Mouse (Mus musculus): ENCODE measurements around the gene Acsf3. TPM values are rescaled to one million over a fixed set of nuclear protein-coding genes. Genes with fewer than 3 reads are reported as not detected.

Gene Acsf3
- 18.6 and 21.8 TPM in 2 replicates for polyA plus RNA-seq (2012; rRNA removed)

- H3K27ac ChIP-seq (ENCODE audit: control insufficient read depth, insufficient read depth, low read depth, low read length): no peak within 1 kb of the TSS
- peak within 1 kb of the TSS; percentile 95 for H3K4me3 ChIP-seq (ENCODE audit: control insufficient read depth, low read depth, low read length)
- H3K4me1 ChIP-seq (ENCODE audit: control insufficient read depth, insufficient read depth, low read length): peaks cover 5% of the 10 kb centered on the region
- TF ChIP-seq POLR2A (IDR thresholded peaks at IDR 0.05; ENCODE audit: control insufficient read depth, low read depth, low read length): peak; percentile 37; the same call in 1 of the 2 replicates
- TF ChIP-seq CTCF (IDR thresholded peaks at IDR 0.05; ENCODE audit: control insufficient read depth, insufficient read depth, insufficient replicate concordance, low read depth, low read length): no peak
- no peaks in the 10 kb centered on the region for H3K36me3 ChIP-seq (ENCODE audit: control insufficient read depth, insufficient read depth, low read length)
- no peaks in the 10 kb centered on the region for H3K27me3 ChIP-seq (ENCODE audit: control insufficient read depth, insufficient read depth, low read length)
Observed at GRCm38 (mm10) chr8:122775285-122776155, at the start of gene Acsf3. TSS of gene Acsf3 (plus strand) at chr8:122775486.

GRCm38 (mm10) chr8:122726789-122727188 is 48.5 kb upstream of the Acsf3 start:
- H3K27me3 ChIP-seq (ENCODE audit: control insufficient read depth, insufficient read depth, low read length): no peaks in the 10 kb centered on the region
- no peaks in the 10 kb centered on the region for H3K4me1 ChIP-seq (ENCODE audit: control insufficient read depth, insufficient read depth, low read length)
- no peak overlapping the region for H3K27ac ChIP-seq (ENCODE audit: control insufficient read depth, insufficient read depth, low read depth, low read length)
- TF ChIP-seq CTCF (IDR thresholded peaks at IDR 0.05; ENCODE audit: control insufficient read depth, insufficient read depth, insufficient replicate concordance, low read depth, low read length) (no peak), POLR2A (IDR thresholded peaks at IDR 0.05; ENCODE audit: control insufficient read depth, low read depth, low read length) (no peak)
- no peak overlapping the region for H3K4me3 ChIP-seq (ENCODE audit: control insufficient read depth, low read depth, low read length)
- H3K36me3 ChIP-seq (ENCODE audit: control insufficient read depth, insufficient read depth, low read length): no peaks in the 10 kb centered on the region

- Histone ChIP-seq H3K36me3 (ENCODE audit: control insufficient read depth, insufficient read depth, low read length) (no peaks in the 10 kb centered on the region), H3K4me3 (ENCODE audit: control insufficient read depth, low read depth, low read length) (no peak overlapping the region), H3K4me1 (ENCODE audit: control insufficient read depth, insufficient read depth, low read length) (no peaks in the 10 kb centered on the region), H3K27me3 (ENCODE audit: control insufficient read depth, insufficient read depth, low read length) (no peaks in the 10 kb centered on the region), H3K27ac (ENCODE audit: control insufficient read depth, insufficient read depth, low read depth, low read length) (no peak overlapping the region)
- TF ChIP-seq POLR2A (IDR thresholded peaks at IDR 0.05; ENCODE audit: control insufficient read depth, low read depth, low read length): no peak
- no peak for TF ChIP-seq CTCF (IDR thresholded peaks at IDR 0.05; ENCODE audit: control insufficient read depth, insufficient read depth, insufficient replicate concordance, low read depth, low read length)
Observed at GRCm38 (mm10) chr8:122727412-122727811, 47.9 kb upstream of the Acsf3 start.

GRCm38 (mm10) chr8:122728630-122729029 is 46.7 kb upstream of the Acsf3 start:
- Histone ChIP-seq H3K4me3 (ENCODE audit: control insufficient read depth, low read depth, low read length) (no peak overlapping the region), H3K27ac (ENCODE audit: control insufficient read depth, insufficient read depth, low read depth, low read length) (no peak overlapping the region), H3K27me3 (ENCODE audit: control insufficient read depth, insufficient read depth, low read length) (no peaks in the 10 kb centered on the region), H3K4me1 (ENCODE audit: control insufficient read depth, insufficient read depth, low read length) (no peaks in the 10 kb centered on the region), H3K36me3 (ENCODE audit: control insufficient read depth, insufficient read depth, low read length) (no peaks in the 10 kb centered on the region)
- TF ChIP-seq POLR2A (IDR thresholded peaks at IDR 0.05; ENCODE audit: control insufficient read depth, low read depth, low read length) (no peak), CTCF (IDR thresholded peaks at IDR 0.05; ENCODE audit: control insufficient read depth, insufficient read depth, insufficient replicate concordance, low read depth, low read length) (no peak)

- H3K27ac ChIP-seq (ENCODE audit: control insufficient read depth, insufficient read depth, low read depth, low read length): no peak overlapping the region
- no peak for TF ChIP-seq CTCF (IDR thresholded peaks at IDR 0.05; ENCODE audit: control insufficient read depth, insufficient read depth, insufficient replicate concordance, low read depth, low read length)
- no peak for TF ChIP-seq POLR2A (IDR thresholded peaks at IDR 0.05; ENCODE audit: control insufficient read depth, low read depth, low read length)
- no peaks in the 10 kb centered on the region for H3K27me3 ChIP-seq (ENCODE audit: control insufficient read depth, insufficient read depth, low read length)
Observed at GRCm38 (mm10) chr8:122735110-122735509, 40.2 kb upstream of the Acsf3 start.

GRCm38 (mm10) chr8:122735542-122736473 is 39.5 kb upstream of the Acsf3 start:
- TF ChIP-seq CTCF (IDR thresholded peaks at IDR 0.05; ENCODE audit: control insufficient read depth, insufficient read depth, insufficient replicate concordance, low read depth, low read length): no peak
- no peak for TF ChIP-seq POLR2A (IDR thresholded peaks at IDR 0.05; ENCODE audit: control insufficient read depth, low read depth, low read length)
- no peaks in the 10 kb centered on the region for H3K4me1 ChIP-seq (ENCODE audit: control insufficient read depth, insufficient read depth, low read length)
- no peaks in the 10 kb centered on the region for H3K36me3 ChIP-seq (ENCODE audit: control insufficient read depth, insufficient read depth, low read length)
- no peak overlapping the region for H3K4me3 ChIP-seq (ENCODE audit: control insufficient read depth, low read depth, low read length)
- H3K27ac ChIP-seq (ENCODE audit: control insufficient read depth, insufficient read depth, low read depth, low read length): no peak overlapping the region
- no peaks in the 10 kb centered on the region for H3K27me3 ChIP-seq (ENCODE audit: control insufficient read depth, insufficient read depth, low read length)

More at GRCm38 (mm10) chr8:122735110-122735509, 40.2 kb upstream of the Acsf3 start:
- no peaks in the 10 kb centered on the region for H3K36me3 ChIP-seq (ENCODE audit: control insufficient read depth, insufficient read depth, low read length)
- H3K4me1 ChIP-seq (ENCODE audit: control insufficient read depth, insufficient read depth, low read length): no peaks in the 10 kb centered on the region
- H3K4me3 ChIP-seq (ENCODE audit: control insufficient read depth, low read depth, low read length): no peak overlapping the region

- no peaks in the 10 kb centered on the region for H3K36me3 ChIP-seq (ENCODE audit: control insufficient read depth, insufficient read depth, low read length)
- no peak overlapping the region for H3K4me3 ChIP-seq (ENCODE audit: control insufficient read depth, low read depth, low read length)
- TF ChIP-seq POLR2A (IDR thresholded peaks at IDR 0.05; ENCODE audit: control insufficient read depth, low read depth, low read length): no peak
- TF ChIP-seq CTCF (IDR thresholded peaks at IDR 0.05; ENCODE audit: control insufficient read depth, insufficient read depth, insufficient replicate concordance, low read depth, low read length): no peak
- no peak overlapping the region for H3K27ac ChIP-seq (ENCODE audit: control insufficient read depth, insufficient read depth, low read depth, low read length)
- no peaks in the 10 kb centered on the region for H3K4me1 ChIP-seq (ENCODE audit: control insufficient read depth, insufficient read depth, low read length)
- H3K27me3 ChIP-seq (ENCODE audit: control insufficient read depth, insufficient read depth, low read length): no peaks in the 10 kb centered on the region
Observed at GRCm38 (mm10) chr8:122736623-122737022, 38.7 kb upstream of the Acsf3 start.

All from testis, adult 2 months (tissue).